Mouse (Mus musculus): ENCODE data around the gene Rnf34. TPM values are rescaled to one million over a fixed set of nuclear protein-coding genes. Genes with fewer than 3 reads are reported as not detected.

Gene Rnf34
- polyA plus RNA-seq, 1 experiment from 2014 or later: 32.4 TPM

DNA sequence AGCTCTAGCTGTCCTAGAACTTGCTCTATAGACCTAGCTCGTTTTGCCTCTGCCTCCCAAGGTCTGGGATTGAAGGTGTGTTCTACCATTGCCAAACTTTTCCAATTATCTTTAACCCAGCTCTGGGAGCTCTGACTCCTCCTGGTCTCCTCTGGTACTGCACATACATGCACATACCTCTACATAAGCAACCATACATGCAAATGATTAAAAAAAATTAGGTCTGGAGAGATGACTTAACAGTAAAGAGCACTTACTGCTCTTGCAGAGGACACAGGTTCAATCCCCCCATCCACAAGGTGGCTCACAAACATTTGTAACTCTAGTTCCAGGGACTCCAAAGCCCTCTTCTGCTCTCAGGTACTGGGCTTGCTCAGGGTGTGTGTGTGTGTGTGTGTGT, 25.9 kb upstream of the Rnf34 start:
- Histone ChIP-seq H3K27ac (ENCODE audit: poor library complexity, severe bottlenecking) (no peak overlapping the region), H3K9me3 (replicated peaks) (no peaks in the 10 kb centered on the region), H3K4me2 (no peak overlapping the region), H3K9ac (no peak overlapping the region), H3K4me3 (no peak overlapping the region), H3K36me3 (peaks cover 5% of the 10 kb centered on the region), H3K27me3 (replicated peaks) (no peaks in the 10 kb centered on the region), H3K4me1 (replicated peaks) (peaks cover 11% of the 10 kb centered on the region)
- no peak for ATAC-seq (ENCODE audit: insufficient number of reproducible peaks, low FRiP score)
- 56% methylated on average over 1 of the region's 1 CpGs for WGBS

- Histone ChIP-seq H3K27me3 (replicated peaks) (no peaks in the 10 kb centered on the region), H3K9ac (no peak overlapping the region), H3K36me3 (peaks cover 1% of the 10 kb centered on the region), H3K27ac (ENCODE audit: poor library complexity, severe bottlenecking) (no peak overlapping the region), H3K4me3 (no peak overlapping the region), H3K4me2 (no peak overlapping the region), H3K4me1 (replicated peaks) (peaks cover 8% of the 10 kb centered on the region), H3K9me3 (replicated peaks) (no peaks in the 10 kb centered on the region)
- no peak for ATAC-seq (ENCODE audit: insufficient number of reproducible peaks, low FRiP score)
- 61% methylated on average over 6 of the region's 6 CpGs for WGBS
Measured at GRCm38 (mm10) chr5:122824450-122824849, 25.4 kb upstream of the Rnf34 start.

DNA sequence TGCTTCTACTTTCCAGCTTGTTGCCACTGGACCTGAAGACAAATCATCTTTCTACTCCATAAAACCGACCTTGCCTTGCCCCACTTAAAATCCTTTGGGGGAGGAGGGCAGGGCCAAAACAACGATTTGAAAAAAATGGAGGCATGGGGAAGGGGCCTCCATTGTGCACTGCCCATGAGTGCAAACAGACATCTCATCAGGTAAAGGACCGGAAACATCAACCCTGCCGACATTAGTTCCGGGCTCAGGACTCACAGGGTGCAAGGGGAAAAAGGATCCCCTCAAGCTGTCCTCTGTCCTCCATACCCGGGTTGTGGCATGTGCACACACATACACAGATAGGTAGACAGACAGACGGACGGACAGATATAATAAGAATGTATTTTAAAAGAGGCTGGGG, 24.7 kb upstream of the Rnf34 start:
- no peak overlapping the region for H3K4me2 ChIP-seq
- H3K9ac ChIP-seq: no peak overlapping the region
- peaks cover 3% of the 10 kb centered on the region for H3K4me1 ChIP-seq (replicated peaks)
- 77% methylated on average over 8 of the region's 8 CpGs for WGBS
- H3K4me3 ChIP-seq: no peak overlapping the region
- no peaks in the 10 kb centered on the region for H3K27me3 ChIP-seq (replicated peaks)
- no peaks in the 10 kb centered on the region for H3K36me3 ChIP-seq
- ATAC-seq (ENCODE audit: insufficient number of reproducible peaks, low FRiP score): no peak
- H3K9me3 ChIP-seq (replicated peaks): no peaks in the 10 kb centered on the region
- H3K27ac ChIP-seq (ENCODE audit: poor library complexity, severe bottlenecking): no peak overlapping the region

- Histone ChIP-seq H3K9ac (no peak overlapping the region), H3K4me2 (no peak overlapping the region), H3K9me3 (replicated peaks) (no peaks in the 10 kb centered on the region; the same call in 1 of the 2 replicates), H3K4me1 (replicated peaks) (no peaks in the 10 kb centered on the region), H3K36me3 (no peaks in the 10 kb centered on the region), H3K4me3 (no peak overlapping the region), H3K27me3 (replicated peaks) (no peaks in the 10 kb centered on the region), H3K27ac (ENCODE audit: poor library complexity, severe bottlenecking) (no peak overlapping the region)
- no peak for ATAC-seq (ENCODE audit: insufficient number of reproducible peaks, low FRiP score)
- WGBS: 85% methylated on average over 10 of the region's 10 CpGs
Measured at GRCm38 (mm10) chr5:122832536-122832935, 17.3 kb upstream of the Rnf34 start.

DNA sequence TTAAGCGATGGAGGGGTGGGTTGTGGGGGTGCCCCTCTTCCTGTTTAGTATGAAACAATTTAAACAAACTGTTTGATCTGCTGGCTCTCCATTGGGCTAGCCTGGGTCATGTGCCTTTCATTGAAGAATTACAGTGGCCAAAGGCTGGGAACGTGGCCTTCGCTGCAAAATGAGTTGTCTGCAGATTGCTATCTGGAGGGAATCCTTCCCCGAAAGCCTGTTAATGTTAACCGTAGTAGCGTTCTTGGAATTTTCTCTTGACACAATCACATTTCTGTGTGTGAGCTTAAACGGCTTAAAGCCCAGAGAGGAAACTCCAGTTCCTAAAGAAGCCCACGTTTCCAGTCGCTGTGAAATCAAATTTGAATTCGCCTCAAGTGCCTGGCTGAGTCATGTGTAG, 16.9 kb upstream of the Rnf34 start:
- peaks cover 2% of the 10 kb centered on the region; the same call in 1 of the 2 replicates for H3K9me3 ChIP-seq (replicated peaks)
- no peak overlapping the region for H3K9ac ChIP-seq
- H3K36me3 ChIP-seq: no peaks in the 10 kb centered on the region
- H3K4me2 ChIP-seq: no peak overlapping the region
- H3K4me1 ChIP-seq (replicated peaks): no peaks in the 10 kb centered on the region
- H3K27me3 ChIP-seq (replicated peaks): no peaks in the 10 kb centered on the region
- no peak overlapping the region for H3K4me3 ChIP-seq
- no peak overlapping the region for H3K27ac ChIP-seq (ENCODE audit: poor library complexity, severe bottlenecking)
- WGBS: 74% methylated on average over 10 of the region's 10 CpGs
- ATAC-seq (ENCODE audit: insufficient number of reproducible peaks, low FRiP score): no peak

GRCm38 (mm10) chr5:122841126-122841525, 8.7 kb upstream of the Rnf34 start:
- WGBS: 78% methylated on average over 2 of the region's 2 CpGs
- Histone ChIP-seq H3K36me3 (no peaks in the 10 kb centered on the region), H3K9ac (no peak overlapping the region), H3K9me3 (replicated peaks) (peaks cover 5% of the 10 kb centered on the region; the same call in 1 of the 2 replicates), H3K4me3 (no peak overlapping the region), H3K27ac (ENCODE audit: poor library complexity, severe bottlenecking) (no peak overlapping the region), H3K4me1 (replicated peaks) (no peaks in the 10 kb centered on the region), H3K4me2 (no peak overlapping the region), H3K27me3 (replicated peaks) (no peaks in the 10 kb centered on the region)
- ATAC-seq (ENCODE audit: insufficient number of reproducible peaks, low FRiP score): no peak

- Histone ChIP-seq H3K36me3 (no peaks in the 10 kb centered on the region), H3K9ac (no peak overlapping the region), H3K4me2 (no peak overlapping the region), H3K27ac (ENCODE audit: poor library complexity, severe bottlenecking) (no peak overlapping the region), H3K4me3 (no peak overlapping the region), H3K4me1 (replicated peaks) (peaks cover 4% of the 10 kb centered on the region; the same call in 1 of the 2 replicates), H3K27me3 (replicated peaks) (no peaks in the 10 kb centered on the region), H3K9me3 (replicated peaks) (no peaks in the 10 kb centered on the region)
- ATAC-seq (ENCODE audit: insufficient number of reproducible peaks, low FRiP score): no peak
- WGBS: 80% methylated on average over 5 of the region's 5 CpGs
Measured at GRCm38 (mm10) chr5:122843799-122844198, 6.0 kb upstream of the Rnf34 start.

DNA sequence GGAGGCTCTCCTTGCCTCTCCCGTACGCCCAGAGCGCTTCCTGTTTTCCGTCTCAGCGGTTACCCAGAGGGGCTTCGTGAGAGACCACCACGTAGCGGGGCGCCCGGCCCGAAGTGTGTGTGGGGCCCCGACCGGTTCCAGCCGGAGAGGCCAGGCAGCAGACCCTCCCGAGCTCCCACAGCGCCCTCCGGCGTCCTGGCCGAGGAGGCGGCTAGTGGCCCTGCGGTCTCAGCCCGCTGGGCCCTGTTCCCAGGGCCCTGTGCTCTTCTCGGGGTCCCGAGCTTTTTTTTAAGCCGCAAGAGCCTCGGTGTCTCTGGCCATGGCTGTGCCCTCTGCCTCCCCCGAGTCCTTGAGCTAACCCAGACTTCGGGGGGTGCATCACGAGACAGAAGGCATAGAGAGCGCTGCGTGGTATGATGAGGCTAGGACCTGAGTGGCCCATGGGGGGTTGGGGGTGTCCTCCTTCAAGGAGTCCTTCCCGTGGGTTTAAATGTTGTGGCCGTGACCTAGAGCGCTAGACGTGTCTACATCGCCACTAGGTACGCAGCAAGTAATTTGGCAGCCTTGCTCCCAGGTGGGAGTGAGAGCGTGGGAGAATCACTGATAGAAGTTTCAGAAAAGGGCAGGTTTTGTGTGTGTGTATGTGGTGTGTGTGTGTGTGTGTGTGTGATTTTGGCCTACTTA, 613 bp downstream of the Rnf34 start:
- Histone ChIP-seq H3K27ac (ENCODE audit: poor library complexity, severe bottlenecking) (peak overlapping the region; percentile 93), H3K9ac (peak overlapping the region; percentile 97), H3K27me3 (replicated peaks) (no peaks in the 10 kb centered on the region), H3K36me3 (no peaks in the 10 kb centered on the region), H3K4me1 (replicated peaks) (peaks cover 20% of the 10 kb centered on the region), H3K4me2 (peak overlapping the region; percentile 87), H3K9me3 (replicated peaks) (no peaks in the 10 kb centered on the region), H3K4me3 (peak overlapping the region; percentile 85)
- WGBS: 1% methylated on average over 38 of the region's 38 CpGs
- peak; percentile 82 for ATAC-seq (ENCODE audit: insufficient number of reproducible peaks, low FRiP score)

- WGBS: 60% methylated on average over 2 of the region's 2 CpGs
- no peaks in the 10 kb centered on the region for H3K9me3 ChIP-seq (replicated peaks)
- H3K9ac ChIP-seq: no peak overlapping the region
- H3K4me3 ChIP-seq: no peak overlapping the region
- no peak overlapping the region for H3K4me2 ChIP-seq
- H3K27ac ChIP-seq (ENCODE audit: poor library complexity, severe bottlenecking): no peak overlapping the region
- ATAC-seq (ENCODE audit: insufficient number of reproducible peaks, low FRiP score): no peak
- H3K36me3 ChIP-seq: no peaks in the 10 kb centered on the region
- peaks cover 20% of the 10 kb centered on the region for H3K4me1 ChIP-seq (replicated peaks)
- no peaks in the 10 kb centered on the region for H3K27me3 ChIP-seq (replicated peaks)
Measured at GRCm38 (mm10) chr5:122852611-122853010, 2.8 kb downstream of the Rnf34 start.

GRCm38 (mm10) chr5:122855858-122856257, 6.0 kb downstream of the Rnf34 start:
- Histone ChIP-seq H3K4me2 (no peak overlapping the region), H3K4me1 (replicated peaks) (peaks cover 11% of the 10 kb centered on the region), H3K27me3 (replicated peaks) (no peaks in the 10 kb centered on the region), H3K4me3 (no peak overlapping the region), H3K9ac (no peak overlapping the region), H3K36me3 (peaks cover 4% of the 10 kb centered on the region; the same call in 1 of the 2 replicates), H3K9me3 (replicated peaks) (no peaks in the 10 kb centered on the region), H3K27ac (ENCODE audit: poor library complexity, severe bottlenecking) (no peak overlapping the region)
- no peak for ATAC-seq (ENCODE audit: insufficient number of reproducible peaks, low FRiP score)
- 70% methylated on average over 3 of the region's 3 CpGs for WGBS

- no peaks in the 10 kb centered on the region for H3K27me3 ChIP-seq (replicated peaks)
- H3K36me3 ChIP-seq: peaks cover 64% of the 10 kb centered on the region
- no peak overlapping the region for H3K4me3 ChIP-seq
- WGBS: 88% methylated on average over 2 of the region's 2 CpGs
- H3K9me3 ChIP-seq (replicated peaks): no peaks in the 10 kb centered on the region
- no peak for ATAC-seq (ENCODE audit: insufficient number of reproducible peaks, low FRiP score)
- H3K9ac ChIP-seq: no peak overlapping the region
- H3K27ac ChIP-seq (ENCODE audit: poor library complexity, severe bottlenecking): no peak overlapping the region
- H3K4me2 ChIP-seq: no peak overlapping the region
- H3K4me1 ChIP-seq (replicated peaks): no peaks in the 10 kb centered on the region
Measured at GRCm38 (mm10) chr5:122863053-122863452, 13.2 kb downstream of the Rnf34 start.

GRCm38 (mm10) chr5:122872626-122873025, 22.8 kb downstream of the Rnf34 start:
- H3K36me3 ChIP-seq: peaks cover 51% of the 10 kb centered on the region
- no peak overlapping the region for H3K27ac ChIP-seq (ENCODE audit: poor library complexity, severe bottlenecking)
- 84% methylated on average over 3 of the region's 3 CpGs for WGBS
- no peak for ATAC-seq (ENCODE audit: insufficient number of reproducible peaks, low FRiP score)
- no peaks in the 10 kb centered on the region for H3K9me3 ChIP-seq (replicated peaks)
- H3K4me3 ChIP-seq: no peak overlapping the region
- no peaks in the 10 kb centered on the region for H3K27me3 ChIP-seq (replicated peaks)
- H3K4me2 ChIP-seq: no peak overlapping the region
- H3K9ac ChIP-seq: no peak overlapping the region
- H3K4me1 ChIP-seq (replicated peaks): no peaks in the 10 kb centered on the region
